Mouse (Mus musculus) granulocyte monocyte progenitor cell, adult 5-6 weeks (primary cell): ENCODE measurements around the gene Pam16. TPM values are rescaled to one million over a fixed set of nuclear protein-coding genes. Genes with fewer than 3 reads are reported as not detected.
"Not testable (repeated sequence)": the region's sequence is repeated elsewhere in the genome, so short reads cannot be mapped to it uniquely, and the experiment has no call there.

Experiments
- ATAC-seq: replicated peaks from 2 replicates; pipeline ENCODE4 v1.8.0; 2016; ENCODE audit warnings: mild to moderate bottlenecking, moderate TSS enrichment, inconsistent platforms; ENCODE audit not compliant: poor library complexity, severe bottlenecking
- total RNA-seq, 2 experiments: library from RNA; stranded (forward) in 1 of 2; stranded (reverse) in 1 of 2; fragments of 200-712, 200-1000 nt in 1 of 2; fragments of >200 nt in 1 of 2; fragmentation: Nextera tagmentation in 1 of 2; gene quantifications; 2 replicates each; pipeline ENCODE4 v1.2.3; 2014 to 2017

Gene Pam16
- total RNA-seq, 2 experiments from 2014 or later: 42.3 to 50.0 TPM

GRCm38 (mm10) chr16:4595527-4595963 lies 29.2 kb downstream of the Pam16 start:
- ATAC-seq: no peak

DNA sequence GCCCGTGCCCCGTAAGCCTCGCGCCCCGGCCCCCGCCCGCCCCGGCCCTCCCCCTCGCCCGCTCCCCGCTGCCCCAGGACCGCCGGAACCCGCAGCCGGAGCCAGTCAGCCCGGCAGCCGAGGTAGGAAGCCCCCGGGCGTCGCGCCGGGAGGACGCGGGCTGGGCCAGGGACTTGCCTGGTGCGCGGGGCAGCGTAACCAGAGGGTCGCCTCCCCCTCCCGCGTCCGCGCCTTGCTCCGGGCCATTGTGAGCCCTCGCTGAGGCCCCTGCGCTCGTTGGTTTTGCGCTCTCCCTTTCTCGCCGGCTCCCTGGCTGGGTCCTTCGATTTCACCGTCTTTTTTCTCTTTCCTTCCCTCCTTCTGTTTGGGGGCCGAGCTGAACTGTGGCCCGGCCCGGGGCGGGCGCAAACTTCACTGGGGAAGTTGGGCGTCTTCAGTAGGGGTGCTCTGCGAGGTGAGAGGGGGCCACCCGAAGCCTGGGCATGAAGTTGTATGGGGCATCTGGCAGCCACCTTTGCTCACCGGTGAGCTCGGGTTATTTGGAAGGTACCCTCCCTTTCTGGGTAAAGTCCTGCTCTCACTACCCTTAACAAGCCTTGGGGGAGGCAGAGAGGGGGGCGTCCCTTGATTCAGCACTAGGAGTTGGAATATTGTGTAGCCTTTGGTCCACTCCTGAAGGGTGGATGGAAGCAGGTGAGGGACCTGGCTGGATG lies 29.8 kb downstream of the Pam16 start:
- ATAC-seq: peak; percentile 31

DNA sequence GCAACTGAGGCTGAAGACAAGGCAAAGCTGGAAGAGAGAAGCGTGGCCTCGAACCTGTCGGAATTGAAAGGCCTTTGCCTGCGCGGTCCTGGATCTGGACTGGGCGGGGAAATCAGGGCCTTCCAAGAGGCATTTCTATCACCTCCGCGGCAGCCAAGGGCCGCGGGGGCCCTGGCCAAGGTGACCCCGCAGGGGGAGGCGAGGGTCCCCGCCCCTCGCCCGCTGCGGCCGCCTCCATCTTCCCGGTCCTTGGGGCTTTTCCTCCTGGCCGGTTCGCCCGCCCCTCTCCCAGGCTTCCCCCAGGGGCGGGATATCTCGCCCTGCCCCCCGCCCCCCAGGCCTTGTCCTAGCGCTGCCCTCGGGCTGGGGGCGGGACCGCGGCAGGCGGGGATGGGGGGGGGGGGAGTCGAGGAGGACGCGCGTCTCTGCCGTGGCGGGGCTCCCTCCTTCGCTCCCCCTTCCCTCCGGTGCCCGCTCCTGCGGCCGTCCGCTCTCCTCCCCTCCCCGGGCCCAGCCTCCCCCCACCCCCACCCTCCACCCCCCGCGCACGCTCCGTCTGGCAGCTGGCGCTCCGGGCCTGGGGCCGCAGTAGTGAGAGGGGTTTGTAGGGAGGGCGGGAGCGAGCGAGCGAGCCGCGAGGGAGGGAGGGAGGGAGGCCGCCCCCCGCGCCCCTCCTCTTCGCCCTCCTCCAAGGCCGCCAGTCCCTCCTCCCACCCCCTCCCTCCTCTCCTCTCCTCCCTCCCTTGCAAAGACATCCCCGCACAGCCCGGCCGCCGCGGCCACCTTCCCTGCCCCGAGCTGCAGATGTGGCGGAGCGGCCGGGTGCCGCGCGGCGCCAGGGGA lies 30.6 kb downstream of the Pam16 start, which contains the start of gene Glis2:
Glis2 (plus strand) TSS at position 743 of the 843 bp plus-strand sequence.
- peak; percentile 48 for ATAC-seq

- 0 out of 2 replicates have a peak, but pooled peaks have one; percentile 26 for ATAC-seq
Measured at GRCm38 (mm10) chr16:4592909-4593875, 31.6 kb downstream of the Pam16 start.

- no peak for ATAC-seq
Measured at GRCm38 (mm10) chr16:4590236-4590635, 34.6 kb downstream of the Pam16 start.

DNA sequence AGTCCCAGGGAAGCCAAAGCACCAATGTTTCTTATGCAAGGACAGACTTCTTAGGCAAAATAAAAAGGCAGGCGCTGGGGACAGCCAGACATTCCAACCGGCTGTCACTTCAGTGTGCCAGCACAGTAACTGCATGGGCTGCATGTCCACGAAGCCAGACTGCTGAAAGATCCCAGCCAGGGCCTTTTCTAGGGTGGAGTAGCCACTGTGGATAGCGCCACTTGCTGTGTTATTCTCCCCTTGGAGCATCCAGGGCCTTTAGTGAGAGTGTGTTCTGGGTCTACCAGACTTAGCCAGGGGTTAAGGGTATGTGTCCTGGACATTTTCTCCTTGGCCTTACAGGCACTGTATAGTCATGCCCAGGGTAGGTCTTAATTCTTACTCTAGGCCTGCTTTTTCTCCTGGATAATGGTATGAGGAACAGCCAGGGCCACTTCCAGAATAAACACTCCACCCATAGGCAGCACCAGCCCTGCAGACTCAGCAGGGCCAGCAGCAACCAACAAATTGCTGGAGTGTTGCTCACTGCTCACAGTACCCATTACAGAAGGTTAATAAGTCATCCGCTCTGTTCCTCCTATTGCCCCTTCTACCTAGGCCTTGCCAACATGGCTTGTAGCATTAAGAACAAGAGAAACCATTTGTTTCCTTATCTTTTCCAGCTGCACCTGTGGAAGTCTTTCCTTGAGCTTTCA lies 37.1 kb downstream of the Pam16 start:
- no peak for ATAC-seq

- ATAC-seq: peak; percentile 95
Measured at GRCm38 (mm10) chr16:4586531-4587123, 38.2 kb downstream of the Pam16 start.

DNA sequence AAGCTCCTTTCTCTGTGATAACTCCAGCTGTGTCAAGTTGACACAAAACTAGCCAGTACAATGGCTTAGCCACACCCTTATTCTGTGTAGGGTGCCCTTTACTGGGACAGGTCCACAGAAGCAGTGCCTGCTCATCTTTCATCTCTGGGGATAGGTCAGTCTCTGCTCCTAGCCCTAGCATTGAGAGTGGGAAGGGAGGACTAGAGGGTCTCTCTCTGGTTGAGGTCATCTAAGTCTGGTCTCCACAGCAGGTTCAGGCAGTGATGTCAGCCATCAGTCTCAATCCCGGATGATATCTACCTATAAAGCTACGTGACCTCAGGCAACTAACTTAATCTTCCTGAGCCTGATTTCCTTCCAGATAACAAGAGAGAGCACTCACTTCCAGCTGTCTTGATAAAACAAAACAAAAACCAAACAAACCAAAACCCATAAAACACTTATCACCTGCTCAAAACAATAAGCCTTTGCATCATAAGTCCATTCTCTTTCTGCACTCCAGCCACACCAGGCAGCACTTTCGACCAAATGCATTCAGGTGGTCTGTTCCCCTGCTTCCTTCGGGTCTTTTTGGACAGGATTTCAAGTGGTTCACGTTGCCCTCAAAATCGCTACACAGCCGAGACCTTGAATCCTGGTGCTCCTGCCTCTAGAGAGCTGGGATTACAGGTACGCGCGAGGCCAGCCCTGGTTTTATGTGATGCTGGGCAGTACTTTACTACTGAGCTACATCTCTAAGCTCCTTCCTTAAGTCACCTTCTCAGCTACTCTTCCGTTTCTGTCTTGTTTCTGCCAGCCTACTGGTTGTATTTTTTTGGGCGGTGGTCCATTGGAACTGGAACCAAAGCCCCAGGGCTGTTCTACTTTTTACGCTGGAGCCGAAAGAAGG lies 38.9 kb downstream of the Pam16 start:
- ATAC-seq: peak; percentile 2; the same call in 1 of the 2 replicates

GRCm38 (mm10) chr16:4584438-4584837 lies 40.4 kb downstream of the Pam16 start:
- ATAC-seq: no peak

DNA sequence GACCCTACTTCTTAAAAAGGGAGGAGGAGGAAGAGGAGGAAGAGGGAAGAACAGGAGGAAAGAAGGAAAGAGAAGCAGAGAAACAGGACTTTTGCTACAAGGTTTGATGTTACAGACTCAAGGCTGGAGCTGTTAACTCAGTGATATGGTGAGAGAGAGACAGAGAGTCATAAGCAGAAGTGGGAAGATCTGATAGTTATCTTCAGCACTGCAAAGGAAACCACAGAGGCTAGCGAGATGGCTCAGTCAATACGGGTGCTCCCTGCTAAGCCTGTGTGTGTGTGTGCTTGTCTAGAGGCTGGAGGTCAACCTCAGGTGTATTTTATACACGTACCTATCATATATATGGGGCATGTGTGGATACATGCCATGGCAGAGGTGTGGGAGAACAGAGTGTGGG lies 41.0 kb downstream of the Pam16 start:
- ATAC-seq: peak; percentile 40

- not testable (repeated sequence) for ATAC-seq
Measured at GRCm38 (mm10) chr16:4581179-4581578, 43.6 kb downstream of the Pam16 start.

DNA sequence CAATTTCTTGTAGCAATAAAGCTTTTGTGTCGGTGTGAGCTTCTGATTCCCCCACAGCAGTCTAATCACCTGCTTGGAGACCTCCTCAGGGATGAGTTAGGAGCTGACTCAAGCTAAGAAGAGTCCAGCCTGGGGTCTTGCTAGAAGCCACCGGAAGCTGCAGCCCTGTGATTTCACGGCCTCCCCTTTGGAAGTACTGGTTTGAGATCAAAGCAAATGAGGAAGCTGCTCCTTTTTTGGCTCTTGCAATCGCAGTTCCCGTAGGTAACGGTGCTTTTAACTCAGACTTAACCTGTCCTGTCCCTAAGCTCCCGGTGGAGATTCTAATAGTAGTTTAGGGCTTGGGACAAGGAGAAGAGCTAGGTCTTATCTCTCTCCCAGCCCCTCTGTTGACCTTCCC lies 46.2 kb downstream of the Pam16 start:
- ATAC-seq: peak; percentile 56

- peak; percentile 89 for ATAC-seq
Measured at GRCm38 (mm10) chr16:4576873-4577272, 47.9 kb downstream of the Pam16 start.

DNA sequence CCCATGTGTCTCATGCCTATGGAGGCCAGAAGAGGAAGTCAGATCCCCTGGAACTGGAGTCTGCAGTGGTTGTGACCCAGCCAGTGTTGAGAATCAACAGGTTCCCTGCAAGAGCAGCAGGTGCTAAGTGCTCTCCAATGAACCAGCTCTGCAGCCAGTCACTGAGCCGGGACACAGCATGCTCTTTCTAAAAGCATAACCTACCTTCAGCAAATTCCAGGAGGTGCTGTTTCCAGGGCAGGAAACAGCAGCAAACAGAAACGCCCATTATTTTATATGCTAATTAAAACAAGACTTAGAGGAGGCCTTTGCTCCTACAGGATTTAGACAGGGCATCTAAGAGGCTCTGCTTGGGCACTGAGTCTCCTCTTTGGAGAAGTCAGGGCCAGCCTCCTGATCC lies 48.8 kb downstream of the Pam16 start:
- ATAC-seq: no peak

GRCm38 (mm10) chr16:4570737-4571136 lies 54.1 kb downstream of the Pam16 start:
- no peak for ATAC-seq

- peak; percentile 73 for ATAC-seq
Measured at GRCm38 (mm10) chr16:4567912-4568311, 56.9 kb downstream of the Pam16 start.
